Mouse (Mus musculus) hindbrain, embryonic 14.5 days (tissue): Measurements from ENCODE around the gene Trim39. TPM values are rescaled to one million over a fixed set of nuclear protein-coding genes. Genes with fewer than 3 reads are reported as not detected.
"Not testable (repeated sequence)": the region's sequence is repeated elsewhere in the genome, so short reads cannot be mapped to it uniquely, and the experiment has no call there.

Source experiments
- ATAC-seq: fragments of 200-750 bp; cut with Nextera tagmentation; 2 replicates; pipeline ENCODE4 v1.8.0; 2017; ENCODE audit warnings: moderate number of reproducible peaks, mild to moderate bottlenecking, moderate TSS enrichment, moderate library complexity; ENCODE audit not compliant: low FRiP score
- DNase-seq: peaks from one replicate; pipeline ENCODE4 v3.0.0-alpha.2; 2015; ENCODE audit warnings: low spot score
- H3K27ac ChIP-seq: fragments of 300-500 bp; sonication (generic); 2 replicates; pipeline ENCODE4 v1.5.1; 2014; ENCODE audit warnings: mild to moderate bottlenecking, moderate library complexity
- H3K27me3 ChIP-seq: fragments of 300-500 bp; sonication (generic); 2 replicates; pipeline ENCODE4 v1.6.1; 2014; ENCODE audit warnings: mild to moderate bottlenecking, low read length, mixed read lengths; ENCODE audit not compliant: control insufficient read depth, insufficient read depth
- H3K36me3 ChIP-seq: fragments of 300-500 bp; sonication (generic); replicated peaks from 2 replicates; pipeline ENCODE4 v1.6.1; 2014; ENCODE audit not compliant: control insufficient read depth, insufficient read depth
- H3K4me1 ChIP-seq: fragments of 300-500 bp; sonication (generic); replicated peaks from 2 replicates; pipeline ENCODE4 v1.6.1; 2014; ENCODE audit warnings: antibody characterized with exemption, low read length, mixed read lengths; ENCODE audit not compliant: control insufficient read depth, insufficient read depth
- H3K4me2 ChIP-seq: fragments of 300-500 bp; sonication (generic); replicated peaks from 2 replicates; pipeline ENCODE4 v1.6.1; 2014; ENCODE audit warnings: mild to moderate bottlenecking, moderate library complexity
- H3K4me3 ChIP-seq: fragments of 300-500 bp; sonication (generic); replicated peaks from 2 replicates; pipeline ENCODE4 v1.5.1; 2014; ENCODE audit warnings: mild to moderate bottlenecking, low read length
- H3K9ac ChIP-seq: fragments of 300-500 bp; sonication (generic); 2 replicates; pipeline ENCODE4 v1.6.1; 2014
- H3K9me3 ChIP-seq: fragments of 300-500 bp; sonication (generic); 2 replicates; pipeline ENCODE4 v1.6.1; 2016; ENCODE audit warnings: low read length; ENCODE audit not compliant: control insufficient read depth
- WGBS: fragments of 180-500 bp; shearing (Covaris S2); extraction: QIAGEN DNeasy Blood & Tissue Kit; methylation state at CpG from one replicate; pipeline ENCODE4 v1.1.7; 2014; 5-methylcytosine and 5-hydroxymethylcytosine counted together
- polyA plus RNA-seq: library from polyadenylated mRNA; unstranded; fragments of >200 nt; fragmentation: Nextera tagmentation; extraction: Ambion mirVana; gene quantifications from 2 replicates; pipeline ENCODE4 v1.2.1, GENCODE M21; 2014

Trim39 gene
- polyA plus RNA-seq, result 19.7 and 19.8 TPM in 2 replicates

GRCm38 (mm10) chr17:36271586-36272256 is at the start of gene Trim39:
Gene Trim39, minus strand, starts transcription at chr17:36272247.
- peak; percentile 78 for DNase-seq
- WGBS, result under 1% methylated on average over 43 of the region's 43 CpGs
- peaks cover 32% of the 10 kb centered on the region for H3K4me1 ChIP-seq
- peak within 1 kb of the TSS; percentile 96 for H3K9ac ChIP-seq
- no peaks in the 10 kb centered on the region for H3K9me3 ChIP-seq
- H3K27ac ChIP-seq, result peak within 1 kb of the TSS; percentile 98
- H3K27me3 ChIP-seq, result no peaks in the 10 kb centered on the region
- peak within 1 kb of the TSS; percentile 97 for H3K4me2 ChIP-seq
- peaks cover 38% of the 10 kb centered on the region for H3K36me3 ChIP-seq
- peak; percentile 87 for ATAC-seq
- peak within 1 kb of the TSS; percentile 98 for H3K4me3 ChIP-seq

GRCm38 (mm10) chr17:36315689-36316253 is 43.7 kb upstream of the Trim39 start:
- Histone ChIP-seq H3K4me3 (peak overlapping the region; percentile 46), H3K4me1 (0 out of 2 replicates have a peak, but pooled peaks cover 4% of the 10 kb centered on the region)
- DNase-seq, result peak; percentile 30

GRCm38 (mm10) chr17:36315041-36315688 is 43.1 kb upstream of the Trim39 start:
- H3K9me3 ChIP-seq, result no peaks in the 10 kb centered on the region
- H3K36me3 ChIP-seq, result no peaks in the 10 kb centered on the region
- under 1% methylated on average over 19 of the region's 19 CpGs for WGBS
- peak overlapping the region; percentile 93 for H3K27ac ChIP-seq
- H3K9ac ChIP-seq, result peak overlapping the region; percentile 75
- peak overlapping the region; percentile 46 for H3K4me3 ChIP-seq
- ATAC-seq, result peak; percentile 92
- H3K4me1 ChIP-seq, result 0 out of 2 replicates have a peak, but pooled peaks cover 4% of the 10 kb centered on the region
- no peaks in the 10 kb centered on the region for H3K27me3 ChIP-seq
- peak; percentile 74 for DNase-seq
- peak overlapping the region; percentile 81 for H3K4me2 ChIP-seq

More at GRCm38 (mm10) chr17:36315689-36316253, 43.7 kb upstream of the Trim39 start:
- 35% methylated on average over 5 of the region's 5 CpGs for WGBS
- Histone ChIP-seq H3K36me3 (no peaks in the 10 kb centered on the region), H3K9ac (peak overlapping the region; percentile 75), H3K4me2 (peak overlapping the region; percentile 81), H3K27me3 (no peaks in the 10 kb centered on the region), H3K27ac (peak overlapping the region; percentile 93), H3K9me3 (no peaks in the 10 kb centered on the region)
- peak; percentile 68 for ATAC-seq

- H3K4me2 ChIP-seq, result peak overlapping the region; percentile 81
- H3K9me3 ChIP-seq, result no peaks in the 10 kb centered on the region
- H3K4me3 ChIP-seq, result peak overlapping the region; percentile 46
- 0 out of 2 replicates have a peak, but pooled peaks cover 4% of the 10 kb centered on the region for H3K4me1 ChIP-seq
- peak; percentile 58; the same call in 1 of the 2 replicates for ATAC-seq
- peak overlapping the region; percentile 93 for H3K27ac ChIP-seq
- peak overlapping the region; percentile 75 for H3K9ac ChIP-seq
- WGBS, result 3% methylated on average over 9 of the region's 9 CpGs
- DNase-seq, result peak; percentile 73
- no peaks in the 10 kb centered on the region for H3K27me3 ChIP-seq
- H3K36me3 ChIP-seq, result no peaks in the 10 kb centered on the region
These were observed 42.5 kb upstream of the Trim39 start for GRCm38 (mm10) chr17:36314511-36314910.

GRCm38 (mm10) chr17:36309293-36309692 is 37.2 kb upstream of the Trim39 start:
- H3K36me3 ChIP-seq, result no peaks in the 10 kb centered on the region
- 38% methylated on average over 1 of the region's 1 CpGs for WGBS
- H3K9me3 ChIP-seq, result no peaks in the 10 kb centered on the region
- no peaks in the 10 kb centered on the region for H3K27me3 ChIP-seq
- H3K27ac ChIP-seq, result peak overlapping the region; percentile 47; the same call in 1 of the 2 replicates
- H3K4me2 ChIP-seq, result peak overlapping the region; percentile 33
- peak overlapping the region; percentile 16; the same call in 1 of the 2 replicates for H3K9ac ChIP-seq
- no peaks in the 10 kb centered on the region for H3K4me1 ChIP-seq
- ATAC-seq (no peak), DNase-seq (no peak)
- H3K4me3 ChIP-seq, result no peak overlapping the region

DNA sequence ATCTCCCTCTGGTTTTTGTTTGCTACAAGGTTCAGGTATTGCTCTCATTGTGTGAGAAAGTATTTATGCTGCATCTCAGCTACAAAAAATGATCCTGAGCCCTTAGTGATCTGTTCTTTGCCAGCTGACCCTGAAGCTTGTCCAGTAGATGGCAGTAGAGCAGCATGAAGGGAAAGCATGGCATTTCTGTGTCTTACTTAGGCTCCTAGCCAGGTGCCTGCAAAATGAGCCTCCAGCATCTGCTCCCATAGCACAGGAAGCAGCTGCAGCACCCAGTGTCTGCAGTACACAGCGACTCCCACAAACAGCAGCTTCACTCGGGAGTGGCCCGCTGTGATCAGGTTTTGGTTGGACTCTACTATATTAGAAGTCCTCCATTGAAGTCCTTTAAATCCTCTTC is 36.8 kb upstream of the Trim39 start:
- Histone ChIP-seq H3K27ac (peak overlapping the region; percentile 47; the same call in 1 of the 2 replicates), H3K4me2 (peak overlapping the region; percentile 33), H3K9ac (peak overlapping the region; percentile 16; the same call in 1 of the 2 replicates)
- ATAC-seq, result peak; percentile 85
- DNase-seq, result peak; percentile 90
- not testable (repeated sequence) for H3K4me1 ChIP-seq, H3K4me3 ChIP-seq, H3K9me3 ChIP-seq, H3K27me3 ChIP-seq, H3K36me3 ChIP-seq
- 1% methylated on average over 3 of the region's 3 CpGs for WGBS

GRCm38 (mm10) chr17:36286390-36286789 is 14.3 kb upstream of the Trim39 start, which contains the start of gene H2-M10.2:
Gene H2-M10.2, minus strand, starts transcription at chr17:36286490.
- H3K4me2 ChIP-seq, result no peak within 1 kb of the TSS
- H3K9ac ChIP-seq, result no peak within 1 kb of the TSS
- no peak within 1 kb of the TSS for H3K27ac ChIP-seq
- H3K4me1 ChIP-seq, result no peaks in the 10 kb centered on the region
- H3K4me3 ChIP-seq, result no peak within 1 kb of the TSS
- DNase-seq (no peak), ATAC-seq (no peak)
- 92% methylated on average over 2 of the region's 2 CpGs for WGBS
- H3K27me3 ChIP-seq, result no peaks in the 10 kb centered on the region
- H3K9me3 ChIP-seq, result 0 out of 2 replicates have a peak, but pooled peaks cover 6% of the 10 kb centered on the region
- H3K36me3 ChIP-seq, result no peaks in the 10 kb centered on the region

DNA sequence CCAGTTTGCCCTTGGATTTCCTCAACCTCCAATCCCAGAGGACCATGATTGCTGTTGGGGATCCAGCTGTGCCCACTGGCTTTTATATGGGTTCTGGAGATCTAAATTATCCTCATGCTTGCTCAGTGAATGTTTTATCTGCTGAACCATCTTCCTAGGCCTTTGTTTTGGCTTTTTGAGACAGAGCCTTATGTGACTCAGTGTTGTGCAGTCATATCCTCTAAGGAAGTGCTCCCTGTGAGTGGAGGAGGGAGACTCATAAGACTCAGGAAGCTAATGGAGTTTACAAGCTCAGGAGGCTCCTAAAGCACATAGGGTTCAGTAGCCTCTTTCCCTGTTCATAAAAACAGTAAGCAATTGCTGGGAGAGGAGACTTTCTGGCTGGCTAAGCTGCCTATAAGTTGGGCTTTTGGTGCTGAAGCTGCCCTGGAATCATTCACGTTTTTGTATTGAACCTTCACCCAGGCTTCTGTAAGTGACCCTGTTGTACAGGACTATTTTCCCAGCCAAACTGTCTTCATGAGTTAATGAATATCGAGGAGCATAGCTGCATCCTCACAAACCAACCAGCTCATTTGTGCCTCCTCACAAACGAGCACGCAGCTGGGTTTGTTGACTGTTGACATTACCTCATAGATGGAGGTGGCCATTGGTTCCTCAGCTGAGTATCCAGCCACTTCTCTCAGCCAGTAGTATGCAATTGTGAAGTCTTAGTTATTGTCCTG is 9.6 kb upstream of the Trim39 start:
- WGBS, result 95% methylated on average over 4 of the region's 4 CpGs

More for the DNA sequence above, 9.6 kb upstream of the Trim39 start:
- no peak for ATAC-seq
- Histone ChIP-seq H3K9me3 (0 out of 2 replicates have a peak, but pooled peaks cover 6% of the 10 kb centered on the region), H3K36me3 (peaks cover 14% of the 10 kb centered on the region), H3K4me3 (no peak overlapping the region), H3K27ac (no peak overlapping the region), H3K4me1 (no peaks in the 10 kb centered on the region), H3K27me3 (no peaks in the 10 kb centered on the region), H3K4me2 (no peak overlapping the region), H3K9ac (no peak overlapping the region)
- no peak for DNase-seq
